Mouse (Mus musculus): ENCODE measurements around the gene Tmem198. TPM values are rescaled to one million over a fixed set of nuclear protein-coding genes. Genes with fewer than 3 reads are reported as not detected.

Gene Tmem198
- polyA plus RNA-seq, 1 experiment from 2014 or later = 12.3 TPM

GRCm38 (mm10) chr1:75458025-75458788 is 21.1 kb upstream of the Tmem198 start:
- H3K4me2 ChIP-seq (ENCODE audit: low read depth) = peak overlapping the region; percentile 39
- peak overlapping the region; percentile 75 for H3K27ac ChIP-seq (ENCODE audit: low read depth, low read length)
- H3K36me3 ChIP-seq (ENCODE audit: control insufficient read depth, insufficient read depth, low read length) = no peaks in the 10 kb centered on the region
- H3K4me1 ChIP-seq (ENCODE audit: control insufficient read depth, insufficient read depth, low read length) = peaks cover 42% of the 10 kb centered on the region
- 2% methylated on average over 42 of the region's 42 CpGs for WGBS
- H3K9ac ChIP-seq (ENCODE audit: low read length) = peak overlapping the region; percentile 26
- H3K4me3 ChIP-seq (ENCODE audit: low read depth, low read length) = peak overlapping the region; percentile 7; the same call in 1 of the 2 replicates
- H3K27me3 ChIP-seq (ENCODE audit: control insufficient read depth, insufficient read depth, low read length) = 0 out of 2 replicates have a peak, but pooled peaks cover 2% of the 10 kb centered on the region
- ATAC-seq (ENCODE audit: insufficient read depth, low FRiP score, low TSS enrichment) = peak; percentile 46
- H3K9me3 ChIP-seq (ENCODE audit: control insufficient read depth, low read length) = no peaks in the 10 kb centered on the region
- peak; percentile 72 for DNase-seq (ENCODE audit: low spot score)

- H3K4me3 ChIP-seq (ENCODE audit: low read depth, low read length) = peak overlapping the region; percentile 7; the same call in 1 of the 2 replicates
- peak overlapping the region; percentile 75 for H3K27ac ChIP-seq (ENCODE audit: low read depth, low read length)
- H3K9me3 ChIP-seq (ENCODE audit: control insufficient read depth, low read length) = no peaks in the 10 kb centered on the region
- peak overlapping the region; percentile 39 for H3K4me2 ChIP-seq (ENCODE audit: low read depth)
- H3K9ac ChIP-seq (ENCODE audit: low read length) = peak overlapping the region; percentile 26
- H3K27me3 ChIP-seq (ENCODE audit: control insufficient read depth, insufficient read depth, low read length) = 0 out of 2 replicates have a peak, but pooled peaks cover 2% of the 10 kb centered on the region
- no peaks in the 10 kb centered on the region for H3K36me3 ChIP-seq (ENCODE audit: control insufficient read depth, insufficient read depth, low read length)
- DNase-seq (ENCODE audit: low spot score) = no peak
- peaks cover 42% of the 10 kb centered on the region for H3K4me1 ChIP-seq (ENCODE audit: control insufficient read depth, insufficient read depth, low read length)
- no peak for ATAC-seq (ENCODE audit: insufficient read depth, low FRiP score, low TSS enrichment)
- WGBS = 20% methylated on average over 23 of the region's 23 CpGs
Measured at GRCm38 (mm10) chr1:75458789-75459684, 20.3 kb upstream of the Tmem198 start.

- Histone ChIP-seq H3K4me1 (ENCODE audit: control insufficient read depth, insufficient read depth, low read length) (peaks cover 35% of the 10 kb centered on the region), H3K36me3 (ENCODE audit: control insufficient read depth, insufficient read depth, low read length) (no peaks in the 10 kb centered on the region), H3K9me3 (ENCODE audit: control insufficient read depth, low read length) (no peaks in the 10 kb centered on the region), H3K4me3 (ENCODE audit: low read depth, low read length) (no peak overlapping the region), H3K27ac (ENCODE audit: low read depth, low read length) (no peak overlapping the region), H3K27me3 (ENCODE audit: control insufficient read depth, insufficient read depth, low read length) (peaks cover 2% of the 10 kb centered on the region; the same call in 1 of the 2 replicates), H3K9ac (ENCODE audit: low read length) (no peak overlapping the region), H3K4me2 (ENCODE audit: low read depth) (no peak overlapping the region)
- ATAC-seq (ENCODE audit: insufficient read depth, low FRiP score, low TSS enrichment) (no peak), DNase-seq (ENCODE audit: low spot score) (no peak)
- 80% methylated on average over 7 of the region's 7 CpGs for WGBS
Measured at GRCm38 (mm10) chr1:75460297-75460696, 19.0 kb upstream of the Tmem198 start.

- Histone ChIP-seq H3K9ac (ENCODE audit: low read length) (no peak overlapping the region), H3K27me3 (ENCODE audit: control insufficient read depth, insufficient read depth, low read length) (peaks cover 3% of the 10 kb centered on the region; the same call in 1 of the 2 replicates), H3K9me3 (ENCODE audit: control insufficient read depth, low read length) (no peaks in the 10 kb centered on the region), H3K36me3 (ENCODE audit: control insufficient read depth, insufficient read depth, low read length) (no peaks in the 10 kb centered on the region), H3K4me2 (ENCODE audit: low read depth) (no peak overlapping the region), H3K4me1 (ENCODE audit: control insufficient read depth, insufficient read depth, low read length) (peaks cover 20% of the 10 kb centered on the region; the same call in 1 of the 2 replicates), H3K27ac (ENCODE audit: low read depth, low read length) (no peak overlapping the region), H3K4me3 (ENCODE audit: low read depth, low read length) (no peak overlapping the region)
- DNase-seq (ENCODE audit: low spot score) (no peak), ATAC-seq (ENCODE audit: insufficient read depth, low FRiP score, low TSS enrichment) (no peak)
- WGBS = 8% methylated on average over 1 of the region's 1 CpGs
Measured at GRCm38 (mm10) chr1:75462636-75463035, 16.7 kb upstream of the Tmem198 start.

GRCm38 (mm10) chr1:75463652-75464204 is 15.6 kb upstream of the Tmem198 start:
- no peak overlapping the region for H3K9ac ChIP-seq (ENCODE audit: low read length)
- no peaks in the 10 kb centered on the region for H3K9me3 ChIP-seq (ENCODE audit: control insufficient read depth, low read length)
- no peak overlapping the region for H3K4me2 ChIP-seq (ENCODE audit: low read depth)
- no peak for DNase-seq (ENCODE audit: low spot score)
- H3K27me3 ChIP-seq (ENCODE audit: control insufficient read depth, insufficient read depth, low read length) = peaks cover 3% of the 10 kb centered on the region; the same call in 1 of the 2 replicates
- peaks cover 14% of the 10 kb centered on the region; the same call in 1 of the 2 replicates for H3K4me1 ChIP-seq (ENCODE audit: control insufficient read depth, insufficient read depth, low read length)
- no peak overlapping the region for H3K27ac ChIP-seq (ENCODE audit: low read depth, low read length)
- ATAC-seq (ENCODE audit: insufficient read depth, low FRiP score, low TSS enrichment) = no peak
- no peaks in the 10 kb centered on the region for H3K36me3 ChIP-seq (ENCODE audit: control insufficient read depth, insufficient read depth, low read length)
- WGBS = 87% methylated on average over 5 of the region's 5 CpGs
- no peak overlapping the region for H3K4me3 ChIP-seq (ENCODE audit: low read depth, low read length)

GRCm38 (mm10) chr1:75467215-75467927 is 12.0 kb upstream of the Tmem198 start:
- no peak overlapping the region for H3K27ac ChIP-seq (ENCODE audit: low read depth, low read length)

GRCm38 (mm10) chr1:75469287-75469825 is 10.0 kb upstream of the Tmem198 start:
- H3K4me2 ChIP-seq (ENCODE audit: low read depth) = no peak overlapping the region
- no peak overlapping the region for H3K27ac ChIP-seq (ENCODE audit: low read depth, low read length)
- no peaks in the 10 kb centered on the region for H3K9me3 ChIP-seq (ENCODE audit: control insufficient read depth, low read length)
- H3K27me3 ChIP-seq (ENCODE audit: control insufficient read depth, insufficient read depth, low read length) = peaks cover 3% of the 10 kb centered on the region; the same call in 1 of the 2 replicates
- H3K36me3 ChIP-seq (ENCODE audit: control insufficient read depth, insufficient read depth, low read length) = no peaks in the 10 kb centered on the region; the same call in 1 of the 2 replicates
- no peak for DNase-seq (ENCODE audit: low spot score)
- WGBS = 84% methylated on average over 17 of the region's 17 CpGs
- ATAC-seq (ENCODE audit: insufficient read depth, low FRiP score, low TSS enrichment) = no peak
- no peak overlapping the region for H3K4me3 ChIP-seq (ENCODE audit: low read depth, low read length)
- peaks cover 6% of the 10 kb centered on the region; the same call in 1 of the 2 replicates for H3K4me1 ChIP-seq (ENCODE audit: control insufficient read depth, insufficient read depth, low read length)
- no peak overlapping the region for H3K9ac ChIP-seq (ENCODE audit: low read length)

More at GRCm38 (mm10) chr1:75467215-75467927, 12.0 kb upstream of the Tmem198 start:
- H3K4me1 ChIP-seq (ENCODE audit: control insufficient read depth, insufficient read depth, low read length) = peaks cover 6% of the 10 kb centered on the region; the same call in 1 of the 2 replicates
- H3K9me3 ChIP-seq (ENCODE audit: control insufficient read depth, low read length) = no peaks in the 10 kb centered on the region
- no peak overlapping the region for H3K9ac ChIP-seq (ENCODE audit: low read length)
- ATAC-seq (ENCODE audit: insufficient read depth, low FRiP score, low TSS enrichment) (peak; percentile 63), DNase-seq (ENCODE audit: low spot score) (peak; percentile 90)
- H3K27me3 ChIP-seq (ENCODE audit: control insufficient read depth, insufficient read depth, low read length) = peaks cover 3% of the 10 kb centered on the region; the same call in 1 of the 2 replicates
- H3K4me3 ChIP-seq (ENCODE audit: low read depth, low read length) = no peak overlapping the region
- H3K4me2 ChIP-seq (ENCODE audit: low read depth) = no peak overlapping the region
- 6% methylated on average over 14 of the region's 14 CpGs for WGBS
- H3K36me3 ChIP-seq (ENCODE audit: control insufficient read depth, insufficient read depth, low read length) = no peaks in the 10 kb centered on the region
